Mouse (Mus musculus) lung, adult 10 weeks (tissue): ENCODE results near the gene Vmn1r63. TPM values are rescaled to one million over a fixed set of nuclear protein-coding genes. Genes with fewer than 3 reads are reported as not detected.

Experiments used
- polyA plus RNA-seq: library from polyadenylated mRNA; stranded (reverse); fragments of 350-450 nt; fragmentation: Illumina TruSeq; extraction: RNeasy Lipid Tissue Mini Kit (QIAGEN cat#74804); gene quantifications from one replicate; pipeline ENCODE4 v1.2.3, GENCODE M21; 2014; ENCODE audit warnings: low read depth, low replicate concordance; ENCODE audit not compliant: insufficient read depth

Gene Vmn1r63
- polyA plus RNA-seq = not detected

DNA sequence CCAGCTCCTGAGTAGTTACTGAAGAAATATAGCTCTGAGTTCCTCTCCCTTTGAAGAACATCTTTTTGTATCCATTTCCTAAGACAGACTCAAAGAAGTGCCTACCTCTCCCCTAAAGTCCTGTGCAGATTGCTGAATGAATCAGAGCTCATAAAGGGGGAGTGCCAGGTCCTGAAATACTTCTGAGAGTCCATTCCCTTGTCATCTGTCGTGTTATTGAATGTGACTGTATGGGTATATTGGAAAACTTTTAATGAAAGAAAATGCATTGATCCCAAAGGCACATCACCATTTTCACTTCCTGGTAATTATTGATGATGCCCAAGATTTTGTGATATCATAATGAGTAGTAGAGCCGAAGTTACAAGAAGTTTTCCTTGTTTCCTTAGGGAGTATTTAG lies at the start of gene Vmn1r63:
Gene Vmn1r63 (minus strand): TSS at position 101 of the 400 bp plus-strand sequence.

Other genes starting within 250 kb of the Vmn1r63 start
- not detected for gene Vmn1r61, start 192.2 kb downstream of the Vmn1r63 start, polyA plus RNA-seq
- gene Vmn1r62, start 131.8 kb downstream of the Vmn1r63 start, polyA plus RNA-seq = not detected
- gene Vmn1r64, start 79.1 kb upstream of the Vmn1r63 start, polyA plus RNA-seq = not detected
- gene Vmn1r65, start 205.6 kb upstream of the Vmn1r63 start, polyA plus RNA-seq = not detected
- gene Nlrp4c, start 239.7 kb upstream of the Vmn1r63 start, polyA plus RNA-seq = not detected